Mouse (Mus musculus): ENCODE data around the gene Foxd1.
A peak's percentile ranks its signal among the peaks of the same experiment; 100 is the strongest.

Gene Foxd1

DNA sequence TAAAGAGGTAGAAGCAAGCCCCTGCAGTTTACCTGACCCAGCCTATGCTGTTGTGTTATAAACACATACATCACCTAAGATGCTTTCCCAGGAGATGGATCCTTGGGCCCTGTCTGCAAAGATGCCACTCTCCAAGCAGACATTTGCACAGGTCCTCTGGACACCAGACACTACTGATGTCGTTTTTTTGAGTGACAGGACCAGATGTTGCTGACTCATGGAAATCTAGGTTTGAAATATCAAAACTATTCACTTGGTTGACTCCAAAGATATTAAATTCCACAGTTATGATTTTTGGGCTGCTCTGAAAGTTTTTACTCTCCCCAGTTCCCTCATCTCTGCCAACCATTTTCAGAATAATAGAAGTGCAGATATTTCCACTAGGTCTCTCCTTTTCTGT lies 35.0 kb downstream of the Foxd1 start:
- no peak for DNase-seq (ENCODE audit: low spot score)

DNA sequence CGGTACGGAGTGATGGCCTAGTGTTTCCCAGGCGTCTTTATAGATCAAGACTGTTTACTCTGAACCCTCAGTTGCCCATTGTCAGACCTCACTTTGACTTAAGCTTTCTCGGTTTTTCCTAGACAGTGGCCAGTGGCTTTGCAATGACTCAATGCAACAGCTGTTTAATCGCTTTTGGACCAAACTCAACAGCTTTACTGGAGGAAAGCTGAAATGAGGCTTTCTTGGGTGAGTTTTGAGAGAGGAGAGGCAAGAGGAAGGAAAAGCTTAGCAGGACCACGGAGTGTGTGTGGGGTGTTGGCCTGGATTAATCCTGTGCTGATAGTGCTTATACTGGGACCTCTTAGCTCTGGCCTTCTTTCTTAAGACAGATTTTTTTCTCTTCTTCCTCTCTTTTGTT lies 36.3 kb downstream of the Foxd1 start:
- peak; percentile 57 for DNase-seq (ENCODE audit: low spot score)

DNA sequence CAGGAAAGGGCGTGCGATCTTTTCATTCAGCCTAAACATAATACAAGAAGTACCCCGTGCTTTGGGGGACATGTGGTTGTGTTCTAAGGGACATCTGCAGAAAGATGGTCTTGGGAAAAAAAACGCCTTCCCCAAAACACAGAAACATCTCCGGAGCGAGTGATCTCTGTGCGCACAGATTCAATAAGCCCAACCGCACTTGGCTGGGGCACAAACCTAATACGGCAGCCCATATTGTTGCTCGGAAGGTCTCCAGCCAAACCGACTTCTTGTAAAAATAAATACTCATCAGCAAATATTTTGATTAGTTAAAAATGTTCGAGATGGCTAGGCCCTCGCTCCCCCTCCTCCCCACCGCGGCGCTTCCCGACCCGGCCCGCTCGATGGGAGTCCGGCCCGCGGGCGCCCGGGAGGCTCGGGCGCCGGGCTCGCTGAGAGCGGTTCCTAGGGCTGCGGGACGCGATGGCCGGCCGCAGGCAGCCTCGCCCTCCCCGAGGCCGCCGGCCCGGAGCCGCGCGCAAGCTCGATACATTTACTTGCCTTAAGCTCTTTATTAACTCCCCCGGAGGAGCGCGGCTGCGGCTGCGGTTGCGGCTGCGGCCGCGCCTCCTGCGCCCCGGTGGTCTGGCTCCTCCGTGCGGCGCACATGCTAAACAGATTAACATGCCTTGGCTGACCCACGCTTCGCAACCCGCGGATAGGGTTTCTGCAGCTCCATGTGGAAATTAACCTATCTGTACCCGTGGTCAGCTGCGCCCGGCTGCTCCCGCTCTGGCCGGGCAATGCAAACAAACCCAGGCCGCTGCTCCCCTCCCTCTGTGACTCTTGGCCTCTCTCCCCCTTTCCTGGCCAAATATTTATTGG lies 37.0 kb downstream of the Foxd1 start:
- DNase-seq (ENCODE audit: low spot score): peak; percentile 77

DNA sequence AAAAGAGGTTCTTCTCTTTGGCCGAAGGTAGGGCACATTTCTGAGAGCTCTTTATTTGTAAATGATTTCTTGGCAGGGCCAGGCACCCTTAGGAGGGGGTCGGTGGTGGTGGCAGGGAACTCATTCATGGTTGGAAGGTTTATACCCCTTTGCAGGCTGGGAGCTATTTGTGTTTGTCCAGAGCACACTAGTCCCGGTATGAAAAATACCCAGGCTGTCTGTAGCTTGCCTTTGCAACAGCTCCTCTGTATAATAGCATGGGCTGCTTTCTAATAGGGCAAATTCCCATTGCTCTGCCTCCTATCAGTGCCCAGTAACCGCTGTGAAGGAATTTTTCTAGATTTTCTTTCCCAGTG lies 37.6 kb downstream of the Foxd1 start:
- peak; percentile 41 for DNase-seq (ENCODE audit: low spot score)

GRCm38 (mm10) chr13:98392031-98392430 lies 38.0 kb downstream of the Foxd1 start:
- peak; percentile 20 for DNase-seq (ENCODE audit: low spot score)

DNA sequence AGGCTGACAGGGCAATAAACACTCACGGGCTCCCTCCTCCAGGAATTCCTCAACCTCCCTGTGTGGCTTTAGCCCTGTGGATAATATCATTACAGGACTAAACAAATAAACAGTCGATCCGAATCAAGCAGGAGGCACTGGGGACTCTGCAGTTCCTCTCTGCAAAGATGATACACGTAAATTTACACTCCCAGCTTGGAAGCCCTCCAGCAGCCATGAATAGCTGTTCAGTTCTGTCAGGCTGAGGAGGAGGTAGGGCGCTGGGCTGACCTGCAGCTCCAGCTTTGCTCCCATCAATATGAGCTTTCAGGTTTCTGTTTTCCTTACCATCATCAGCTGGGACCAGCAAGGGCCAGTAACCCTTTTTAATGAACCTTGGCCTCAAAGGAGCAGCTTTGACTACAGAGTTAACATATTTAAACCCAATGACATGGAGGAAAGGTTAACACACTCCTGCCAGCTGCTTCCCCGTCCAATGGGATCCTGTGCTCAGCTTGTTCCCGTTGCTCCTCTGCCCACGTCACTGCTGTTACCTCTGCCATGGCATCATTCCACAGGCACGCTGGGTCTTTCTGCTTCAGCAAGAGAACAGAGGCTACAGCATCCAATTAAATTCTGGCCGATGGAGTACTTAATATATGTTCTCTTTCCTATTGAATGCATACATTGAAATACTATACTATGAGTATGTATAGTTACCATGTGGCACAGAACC lies 39.5 kb downstream of the Foxd1 start:
- peak; percentile 82 for DNase-seq (ENCODE audit: low spot score)
